Mouse (Mus musculus) midbrain, embryonic 16.5 days (tissue): Measurements from ENCODE around the gene Kcnn1. TPM values are rescaled to one million over a fixed set of nuclear protein-coding genes. Genes with fewer than 3 reads are reported as not detected.

Source experiments
- ATAC-seq: fragments of 200-750 bp; cut with Nextera tagmentation; 2 replicates; pipeline ENCODE4 v1.8.0; 2017; ENCODE audit warnings: moderate TSS enrichment
- H3K27ac ChIP-seq: fragments of 300-500 bp; sonication (generic); 2 replicates; pipeline ENCODE4 v1.5.1; 2014; ENCODE audit warnings: mild to moderate bottlenecking, low read length, mixed read lengths
- H3K27me3 ChIP-seq: fragments of 300-500 bp; sonication (generic); 2 replicates; pipeline ENCODE4 v1.6.1; 2014; ENCODE audit warnings: low read depth, low read length, mixed read lengths; ENCODE audit not compliant: control insufficient read depth, insufficient read depth
- H3K36me3 ChIP-seq: fragments of 300-500 bp; sonication (generic); 2 replicates; pipeline ENCODE4 v1.6.1; 2014; ENCODE audit warnings: mild to moderate bottlenecking, low read length, moderate library complexity, mixed read lengths; ENCODE audit not compliant: control insufficient read depth, insufficient read depth
- H3K4me1 ChIP-seq: fragments of 300-500 bp; sonication (generic); 2 replicates; pipeline ENCODE4 v1.6.1; 2014; ENCODE audit warnings: mild to moderate bottlenecking, low read length, mixed read lengths; ENCODE audit not compliant: control insufficient read depth, insufficient read depth
- H3K4me2 ChIP-seq: fragments of 300-500 bp; sonication (generic); 2 replicates; pipeline ENCODE4 v1.6.1; 2014; ENCODE audit warnings: mild to moderate bottlenecking, low read length, mixed read lengths
- H3K4me3 ChIP-seq: fragments of 300-500 bp; sonication (generic); 2 replicates; pipeline ENCODE4 v1.5.1; 2014; ENCODE audit warnings: low read depth, mild to moderate bottlenecking, low read length, moderate library complexity, mixed read lengths
- H3K9ac ChIP-seq: fragments of 300-500 bp; sonication (generic); 2 replicates; pipeline ENCODE4 v1.6.1; 2014; ENCODE audit warnings: low read depth, low read length, mixed read lengths
- H3K9me3 ChIP-seq: fragments of 300-500 bp; sonication (generic); replicated peaks from 2 replicates; pipeline ENCODE4 v1.6.1; 2014; ENCODE audit warnings: mild to moderate bottlenecking, low read length, mixed read lengths; ENCODE audit not compliant: control insufficient read depth, poor library complexity, severe bottlenecking
- WGBS: fragments of 180-500 bp; shearing (Covaris S2); extraction: QIAGEN DNeasy Blood & Tissue Kit; methylation state at CpG from one replicate; pipeline ENCODE4 v1.1.7; 2014; 5-methylcytosine and 5-hydroxymethylcytosine counted together
- polyA plus RNA-seq: library from polyadenylated mRNA; unstranded; fragments of >200 nt; fragmentation: Nextera tagmentation; extraction: Ambion mirVana; gene quantifications from 2 replicates; pipeline ENCODE4 v1.2.1, GENCODE M21; 2015

The Kcnn1 gene
- polyA plus RNA-seq, 1 experiment from 2014 or later, result 15.4 TPM

DNA sequence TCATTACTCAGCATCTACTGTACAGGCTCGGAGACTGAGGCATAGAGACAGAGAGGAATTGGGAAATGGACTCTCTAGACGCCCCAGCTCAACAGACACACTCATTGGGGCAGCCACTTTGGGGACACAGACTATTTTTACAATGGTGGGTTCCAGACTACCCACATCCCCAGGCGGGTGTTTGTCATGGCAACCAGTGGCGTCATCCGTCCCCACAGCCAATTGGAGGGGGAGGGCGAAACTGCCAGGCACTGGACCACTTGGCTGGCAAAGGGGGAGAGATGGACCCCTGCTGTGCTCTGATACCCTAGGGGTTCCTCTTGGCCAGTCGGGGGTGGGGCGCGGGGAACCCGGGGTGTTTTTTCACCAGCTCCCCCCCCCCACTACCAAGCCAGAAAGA, 62.4 kb downstream of the Kcnn1 start:
- Histone ChIP-seq H3K36me3 (no peaks in the 10 kb centered on the region), H3K9ac (0 out of 2 replicates have a peak overlapping the region, but pooled peaks have one; percentile 3), H3K27me3 (peaks cover 24% of the 10 kb centered on the region), H3K4me3 (no peak overlapping the region), H3K4me1 (peaks cover 21% of the 10 kb centered on the region), H3K27ac (no peak overlapping the region), H3K9me3 (no peaks in the 10 kb centered on the region), H3K4me2 (no peak overlapping the region)
- 61% methylated on average over 10 of the region's 10 CpGs for WGBS
- no peak for ATAC-seq

DNA sequence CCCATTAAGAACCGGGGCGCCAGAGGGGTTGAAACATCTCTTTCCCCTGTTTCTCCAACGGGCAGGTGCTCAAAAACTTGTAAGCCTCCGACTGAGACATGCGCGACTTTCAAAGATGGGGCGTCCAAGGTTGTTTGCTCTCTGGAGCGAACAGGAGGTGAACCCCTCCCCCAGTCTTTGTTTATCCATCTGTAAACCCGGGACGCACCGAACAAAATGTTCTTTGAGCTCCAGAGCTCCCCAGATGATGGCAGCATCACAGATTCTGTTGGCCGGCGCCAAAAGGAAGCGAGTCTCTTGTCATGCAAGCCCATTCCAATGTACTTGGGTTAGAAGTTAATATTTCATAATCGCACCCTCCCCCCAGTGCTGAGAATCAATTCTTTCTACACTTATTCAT, 64.8 kb downstream of the Kcnn1 start:
- H3K4me1 ChIP-seq, result peaks cover 16% of the 10 kb centered on the region
- WGBS, result 11% methylated on average over 15 of the region's 15 CpGs
- H3K36me3 ChIP-seq, result no peaks in the 10 kb centered on the region
- no peak overlapping the region for H3K27ac ChIP-seq
- ATAC-seq, result no peak
- H3K4me3 ChIP-seq, result peak overlapping the region; percentile 56
- H3K9ac ChIP-seq, result peak overlapping the region; percentile 75
- H3K27me3 ChIP-seq, result peaks cover 13% of the 10 kb centered on the region
- H3K4me2 ChIP-seq, result peak overlapping the region; percentile 91
- H3K9me3 ChIP-seq, result no peaks in the 10 kb centered on the region

DNA sequence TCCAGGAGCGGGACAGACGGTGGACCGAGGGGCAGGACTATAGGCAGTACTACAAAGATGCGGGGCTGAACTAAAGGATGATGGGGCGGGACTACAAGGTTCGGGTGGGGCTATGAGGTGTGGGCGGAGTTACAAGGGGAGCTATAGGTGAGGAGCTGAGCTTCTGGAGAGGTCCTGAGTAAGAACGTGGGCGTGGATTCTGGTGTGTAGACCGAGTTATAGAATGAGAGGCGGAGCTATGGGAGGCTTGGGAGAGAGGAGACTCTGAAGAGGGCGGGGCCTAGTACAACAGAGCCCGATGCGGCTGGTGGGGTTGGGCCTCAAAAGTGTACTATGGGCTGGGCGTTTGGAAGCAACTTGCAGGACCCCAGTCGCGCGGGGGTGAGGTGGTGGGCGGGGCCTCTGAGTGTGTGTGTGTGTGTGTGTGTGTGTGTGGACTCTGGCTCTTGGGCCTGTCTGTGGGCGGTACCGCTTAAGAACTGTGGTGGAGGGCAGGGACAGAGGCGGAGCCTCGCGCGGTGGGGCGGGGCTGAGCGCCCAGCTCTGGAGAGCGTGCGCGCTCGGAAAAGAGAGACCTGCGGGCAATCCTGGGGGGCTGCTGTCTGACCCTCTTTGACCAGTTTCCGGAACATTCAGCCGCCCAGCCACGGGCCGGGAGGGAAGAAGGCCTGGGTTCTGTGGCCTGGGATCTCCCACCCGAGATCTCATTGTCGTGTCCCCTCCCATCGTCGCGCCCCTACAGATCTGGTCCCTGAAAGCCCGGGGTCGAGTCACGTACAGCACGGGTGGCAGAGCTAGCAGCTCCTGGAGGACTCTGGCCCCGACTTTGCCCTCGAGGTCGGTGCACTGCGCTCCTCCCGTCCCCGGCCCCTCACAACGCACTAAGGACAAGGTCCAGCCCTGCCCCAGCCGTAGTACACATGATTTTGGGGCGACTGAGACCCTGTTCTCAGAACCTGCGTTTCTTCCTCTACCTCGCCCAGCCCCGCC, 65.7 kb downstream of the Kcnn1 start:
- peaks cover 22% of the 10 kb centered on the region for H3K4me1 ChIP-seq
- WGBS, result under 1% methylated on average over 57 of the region's 57 CpGs
- H3K36me3 ChIP-seq, result no peaks in the 10 kb centered on the region
- peaks cover 11% of the 10 kb centered on the region for H3K27me3 ChIP-seq
- peak overlapping the region; percentile 91 for H3K4me2 ChIP-seq
- peak overlapping the region; percentile 75 for H3K9ac ChIP-seq
- H3K4me3 ChIP-seq, result peak overlapping the region; percentile 56
- ATAC-seq, result peak; percentile 84
- no peaks in the 10 kb centered on the region for H3K9me3 ChIP-seq
- H3K27ac ChIP-seq, result peak overlapping the region; percentile 13; the same call in 1 of the 2 replicates

DNA sequence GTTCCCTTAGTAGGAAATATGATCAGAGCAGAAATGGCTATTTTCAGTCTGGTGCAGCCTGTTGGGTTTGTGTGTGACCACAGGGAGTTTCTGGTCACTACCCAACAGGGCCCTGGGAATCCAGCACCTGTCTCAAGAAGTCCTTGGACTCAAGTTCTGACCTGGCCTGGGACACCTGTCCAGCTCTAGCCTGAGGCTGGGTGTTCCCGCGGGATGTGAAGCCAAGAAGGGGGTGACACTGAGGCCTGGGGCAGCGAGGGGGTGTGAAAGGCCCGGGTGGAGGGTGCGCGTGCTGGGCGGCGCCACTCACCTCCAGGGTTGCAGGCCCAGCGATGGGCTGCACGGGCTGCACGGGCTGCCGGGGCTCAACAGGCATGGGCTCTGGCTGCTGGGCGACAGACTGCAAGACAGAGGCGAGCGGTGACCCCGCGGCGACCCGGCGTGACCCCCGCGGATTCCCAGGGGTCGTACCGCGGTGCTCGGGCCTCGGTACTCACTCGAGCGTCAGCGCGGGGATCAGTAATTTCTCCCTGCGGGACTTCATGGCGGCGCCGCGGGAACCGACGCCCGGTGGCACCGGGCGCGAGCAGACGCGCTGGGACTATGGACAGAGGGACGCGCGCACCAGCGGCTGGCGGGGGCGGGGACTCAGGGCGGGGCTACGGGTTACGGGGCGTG, 66.5 kb downstream of the Kcnn1 start:
- H3K4me3 ChIP-seq, result peak overlapping the region; percentile 56
- peak overlapping the region; percentile 43; the same call in 1 of the 2 replicates for H3K27ac ChIP-seq
- no peaks in the 10 kb centered on the region for H3K9me3 ChIP-seq
- H3K27me3 ChIP-seq, result peaks cover 8% of the 10 kb centered on the region
- H3K4me1 ChIP-seq, result peaks cover 26% of the 10 kb centered on the region
- no peaks in the 10 kb centered on the region for H3K36me3 ChIP-seq
- peak overlapping the region; percentile 91 for H3K4me2 ChIP-seq
- ATAC-seq, result peak; percentile 1; the same call in 1 of the 2 replicates
- peak overlapping the region; percentile 75 for H3K9ac ChIP-seq
- 1% methylated on average over 46 of the region's 54 CpGs for WGBS

DNA sequence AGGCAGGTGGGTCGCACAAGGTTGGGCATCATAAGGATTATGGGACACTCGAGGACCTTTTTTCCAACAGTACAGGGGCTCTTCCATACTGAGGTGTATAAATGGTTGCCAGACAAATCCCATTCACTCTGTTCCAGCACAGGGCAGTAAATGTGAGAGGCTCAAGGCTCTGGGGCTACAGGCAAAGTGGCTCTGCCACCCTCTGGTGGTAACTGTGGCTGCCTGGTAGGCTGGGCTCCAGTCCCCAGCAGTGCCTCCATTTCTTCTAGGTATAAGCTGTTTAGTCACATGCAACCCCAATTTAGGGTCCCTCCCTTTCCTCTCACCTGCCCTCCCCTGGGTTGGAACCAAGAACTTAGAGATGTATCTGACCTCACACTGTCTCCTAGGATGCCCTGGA, 67.7 kb downstream of the Kcnn1 start:
- H3K9me3 ChIP-seq, result no peaks in the 10 kb centered on the region
- no peaks in the 10 kb centered on the region for H3K36me3 ChIP-seq
- H3K4me2 ChIP-seq, result no peak overlapping the region
- peaks cover 8% of the 10 kb centered on the region for H3K27me3 ChIP-seq
- no peak overlapping the region for H3K4me3 ChIP-seq
- no peak for ATAC-seq
- no peak overlapping the region for H3K27ac ChIP-seq
- WGBS, result 85% methylated on average over 2 of the region's 2 CpGs
- peaks cover 35% of the 10 kb centered on the region for H3K4me1 ChIP-seq
- no peak overlapping the region for H3K9ac ChIP-seq

DNA sequence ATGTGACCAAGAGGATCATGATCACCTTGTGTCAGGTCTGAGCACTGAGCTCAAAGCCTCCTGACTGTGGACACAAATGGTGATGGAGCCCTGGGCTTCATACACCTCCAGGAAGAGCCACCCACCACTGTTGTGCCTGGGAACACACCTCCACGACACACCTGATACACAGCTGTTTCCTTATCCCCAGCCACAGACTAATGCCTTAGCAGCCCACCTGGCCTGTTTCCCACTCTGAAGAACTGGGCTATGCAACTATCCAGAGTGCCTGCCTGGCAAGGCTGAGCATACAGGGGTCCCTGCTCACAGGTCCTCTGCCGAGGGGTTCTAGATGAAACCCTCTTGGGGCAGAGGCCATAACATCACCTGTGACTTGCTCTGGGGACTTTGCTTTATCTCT, 68.8 kb downstream of the Kcnn1 start:
- Histone ChIP-seq H3K4me2 (no peak overlapping the region), H3K36me3 (no peaks in the 10 kb centered on the region), H3K4me3 (no peak overlapping the region), H3K27me3 (peaks cover 3% of the 10 kb centered on the region; the same call in 1 of the 2 replicates), H3K9me3 (no peaks in the 10 kb centered on the region), H3K4me1 (peaks cover 35% of the 10 kb centered on the region), H3K9ac (no peak overlapping the region), H3K27ac (no peak overlapping the region)
- no peak for ATAC-seq
- 88% methylated on average over 2 of the region's 2 CpGs for WGBS

DNA sequence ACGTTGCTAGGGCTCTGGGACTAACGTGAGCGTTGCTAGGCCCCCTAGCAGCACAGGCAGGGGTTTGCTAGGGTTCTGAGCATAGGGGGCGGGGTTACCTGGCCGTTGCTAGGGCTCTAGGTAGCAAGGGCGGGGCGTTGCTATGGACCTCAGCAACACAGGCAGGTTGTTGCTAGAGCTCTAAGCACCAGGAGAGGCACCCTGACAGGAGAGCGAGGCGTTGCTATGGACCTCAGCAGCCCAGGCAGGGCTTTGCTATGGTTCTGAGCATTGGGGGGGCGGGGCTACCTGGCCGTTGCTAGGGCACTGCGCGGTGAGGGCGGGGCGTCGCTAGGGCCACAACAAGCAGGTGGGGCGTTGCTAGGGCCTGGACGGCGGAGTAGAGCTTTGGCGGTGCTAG, 70.4 kb downstream of the Kcnn1 start:
- peak; percentile 62 for ATAC-seq
- Histone ChIP-seq H3K9ac (peak overlapping the region; percentile 89), H3K4me3 (peak overlapping the region; percentile 64), H3K4me2 (peak overlapping the region; percentile 71), H3K27me3 (no peaks in the 10 kb centered on the region), H3K9me3 (no peaks in the 10 kb centered on the region), H3K36me3 (no peaks in the 10 kb centered on the region; the same call in none of the 2 replicates), H3K4me1 (peaks cover 30% of the 10 kb centered on the region), H3K27ac (peak overlapping the region; percentile 90)
- WGBS, result under 1% methylated on average over 20 of the region's 20 CpGs
